Mouse (Mus musculus) cerebellum, adult 2 months (tissue): Measurements from ENCODE around the gene Plxna4. TPM values are rescaled to one million over a fixed set of nuclear protein-coding genes. Genes with fewer than 3 reads are reported as not detected.

Source experiments
- DNase-seq, 2 experiments: peaks; one replicate each; pipeline ENCODE4 v3.0.0; 2021
- H3K27ac ChIP-seq: fragments of 200-500 bp; 2 replicates; pipeline ENCODE4 v1.5.1; 2012; ENCODE audit warnings: low read length, control low read depth, inconsistent platforms; ENCODE audit not compliant: insufficient read depth
- H3K27me3 ChIP-seq: fragments of 200-500 bp; 2 replicates; pipeline ENCODE4 v1.6.1; 2012; ENCODE audit warnings: inconsistent platforms, mild to moderate bottlenecking, low read length, moderate library complexity; ENCODE audit not compliant: control insufficient read depth, insufficient read depth
- H3K4me1 ChIP-seq: fragments of 200-500 bp; 2 replicates; pipeline ENCODE4 v1.6.1; 2011; ENCODE audit warnings: low read length; ENCODE audit not compliant: control insufficient read depth, insufficient read depth
- H3K4me3 ChIP-seq: fragments of 200-500 bp; replicated peaks from 2 replicates; pipeline ENCODE3; 2011; ENCODE audit warnings: mild to moderate bottlenecking, low read depth, low read length, control low read depth; ENCODE audit not compliant: insufficient read depth
- CTCF ChIP-seq: fragments of 200-500 bp; IDR thresholded peaks from 2 replicates; pipeline ENCODE4 v1.5.1; 2011; ENCODE audit warnings: low read depth, mild to moderate bottlenecking, control low read depth, low read length, moderate library complexity, borderline replicate concordance; ENCODE audit not compliant: insufficient read depth
- POLR2A ChIP-seq: fragments of 200-500 bp; IDR thresholded peaks from 2 replicates; pipeline ENCODE4 v1.6.1; 2011; ENCODE audit warnings: low read length, control low read depth, borderline replicate concordance; ENCODE audit not compliant: insufficient read depth
- WGBS: fragments of 180-500 bp; shearing (Covaris S2); methylation state at CpG from one replicate; pipeline ENCODE4 v1.1.7; 2018; 5-methylcytosine and 5-hydroxymethylcytosine counted together
- polyA plus RNA-seq: library from polyadenylated mRNA; depleted of rRNA; stranded (reverse); fragments of >200 nt; gene quantifications from 2 replicates; pipeline ENCODE4 v1.2.3, GENCODE M21; 2012

The Plxna4 gene
- polyA plus RNA-seq, 1 experiment = 15.6 TPM

- Histone ChIP-seq H3K27me3 (no peaks in the 10 kb centered on the region; the same call in 1 of the 2 replicates), H3K4me1 (no peaks in the 10 kb centered on the region), H3K27ac (no peak overlapping the region), H3K4me3 (no peak overlapping the region)
- WGBS = 46% methylated on average over 5 of the region's 5 CpGs
- TF ChIP-seq POLR2A (no peak), CTCF (no peak)
- DNase-seq = no peak
Observed at GRCm38 (mm10) chr6:32180012-32180358, 408.0 kb downstream of the Plxna4 start.

- TF ChIP-seq POLR2A = no peak
- no peak for TF ChIP-seq CTCF
- Histone ChIP-seq H3K27ac (no peak overlapping the region), H3K4me3 (no peak overlapping the region), H3K4me1 (no peaks in the 10 kb centered on the region), H3K27me3 (no peaks in the 10 kb centered on the region; the same call in 1 of the 2 replicates)
- DNase-seq = no peak
- 89% methylated on average over 2 of the region's 2 CpGs for WGBS
Observed at GRCm38 (mm10) chr6:32179346-32180011, 408.5 kb downstream of the Plxna4 start.

GRCm38 (mm10) chr6:32177905-32178304 is 410.1 kb downstream of the Plxna4 start:
- Histone ChIP-seq H3K27me3 (no peaks in the 10 kb centered on the region; the same call in 1 of the 2 replicates), H3K4me1 (no peaks in the 10 kb centered on the region), H3K4me3 (no peak overlapping the region), H3K27ac (no peak overlapping the region)
- TF ChIP-seq POLR2A (no peak), CTCF (no peak)
- WGBS = 75% methylated on average over 3 of the region's 3 CpGs
- no peak for DNase-seq

- WGBS = 3% methylated on average over 1 of the region's 1 CpGs
- peak overlapping the region; percentile 31; the same call in 1 of the 2 replicates for H3K27ac ChIP-seq
- peaks cover 4% of the 10 kb centered on the region for H3K4me1 ChIP-seq
- H3K4me3 ChIP-seq = no peak overlapping the region
- DNase-seq = peak; percentile 39 to 65
- H3K27me3 ChIP-seq = no peaks in the 10 kb centered on the region
- TF ChIP-seq CTCF (no peak), POLR2A (no peak)
Observed at GRCm38 (mm10) chr6:32167725-32168124, 420.3 kb downstream of the Plxna4 start.

GRCm38 (mm10) chr6:32160370-32160769 is 427.6 kb downstream of the Plxna4 start:
- DNase-seq = no peak
- no peaks in the 10 kb centered on the region for H3K27me3 ChIP-seq
- no peaks in the 10 kb centered on the region for H3K4me1 ChIP-seq
- TF ChIP-seq POLR2A = no peak
- no peak for TF ChIP-seq CTCF
- H3K4me3 ChIP-seq = no peak overlapping the region
- no peak overlapping the region for H3K27ac ChIP-seq
- 88% methylated on average over 2 of the region's 2 CpGs for WGBS

- TF ChIP-seq CTCF (no peak), POLR2A (no peak)
- WGBS = 76% methylated on average over 4 of the region's 4 CpGs
- Histone ChIP-seq H3K27me3 (no peaks in the 10 kb centered on the region), H3K4me1 (no peaks in the 10 kb centered on the region), H3K27ac (no peak overlapping the region), H3K4me3 (no peak overlapping the region)
- DNase-seq = no peak
Observed at GRCm38 (mm10) chr6:32159931-32160330, 428.1 kb downstream of the Plxna4 start.

- Histone ChIP-seq H3K4me3 (no peak overlapping the region), H3K27me3 (no peaks in the 10 kb centered on the region), H3K4me1 (no peaks in the 10 kb centered on the region), H3K27ac (no peak overlapping the region)
- no peak for DNase-seq
- 94% methylated on average over 1 of the region's 1 CpGs for WGBS
- TF ChIP-seq CTCF = no peak
- no peak for TF ChIP-seq POLR2A
Observed at GRCm38 (mm10) chr6:32158347-32158746, 429.6 kb downstream of the Plxna4 start.

- Histone ChIP-seq H3K4me1 (no peaks in the 10 kb centered on the region), H3K4me3 (no peak overlapping the region), H3K27ac (no peak overlapping the region), H3K27me3 (no peaks in the 10 kb centered on the region)
- WGBS = 84% methylated on average over 4 of the region's 4 CpGs
- TF ChIP-seq CTCF (no peak), POLR2A (no peak)
- no peak for DNase-seq
Observed at GRCm38 (mm10) chr6:32153170-32153569, 434.8 kb downstream of the Plxna4 start.
